Mouse (Mus musculus): ENCODE results near the gene R3hdm1.

GRCm38 (mm10) chr1:128192369-128192768, 89.3 kb downstream of the R3hdm1 start:
- TF ChIP-seq POLR2A (IDR thresholded peaks at IDR 0.05; ENCODE audit: insufficient read depth, low read length) (no peak), EP300 (IDR thresholded peaks at IDR 0.05; ENCODE audit: insufficient read depth, low read depth, low read length) (no peak)
